Mouse (Mus musculus): ENCODE measurements at regions not wholly inside any gene's neighbourhood (a gene's known extent, or its start where the extent isn't known, plus 50 kb on each side); places are given as distances from the start of the nearest gene placed in this dataset.

DNA sequence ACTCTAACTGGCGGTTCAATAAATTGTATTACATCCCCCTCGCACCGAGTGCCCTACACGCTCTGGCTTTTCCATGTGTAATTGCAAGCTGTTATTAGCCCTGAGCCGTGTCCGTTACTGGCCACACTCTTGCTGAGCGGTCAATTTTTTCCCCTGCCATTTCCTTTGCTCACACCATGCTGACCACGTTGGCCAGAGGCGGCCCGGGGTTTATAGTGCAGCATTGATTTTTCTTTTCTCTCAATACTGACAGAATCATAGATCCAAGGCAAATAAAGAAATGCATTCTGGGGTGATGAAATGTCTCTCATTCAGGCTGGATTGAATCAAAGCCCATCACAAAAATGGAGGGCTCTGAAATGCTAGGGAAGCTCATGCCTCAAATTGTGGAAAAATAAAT is 150.0 kb upstream of the Onecut1 start:
- Histone ChIP-seq H3K9me3 (ENCODE audit: control insufficient read depth, low read length) (no peaks in the 10 kb centered on the region), H3K9ac (ENCODE audit: low read length) (no peak overlapping the region), H3K4me1 (ENCODE audit: control insufficient read depth in 2 of 2, insufficient read depth in 2 of 2, low read length in 2 of 2) (no peaks in the 10 kb centered on the region), H3K36me3 (ENCODE audit: control insufficient read depth, insufficient read depth, low read length) (no peaks in the 10 kb centered on the region), H3K27ac (replicated peaks in 1 of 2; ENCODE audit: control insufficient read depth in 1 of 2, insufficient read depth in 1 of 2, low read depth in 2 of 2, low read length in 2 of 2) (no peak overlapping the region), H3K27me3 (ENCODE audit: control insufficient read depth, insufficient read depth, low read length) (no peaks in the 10 kb centered on the region), H3K4me2 (ENCODE audit: low read length) (no peak overlapping the region), H3K4me3 (ENCODE audit: control insufficient read depth in 1 of 2, insufficient read depth in 1 of 2, low read depth in 1 of 2, low read length in 2 of 2) (no peak overlapping the region)
- ATAC-seq (ENCODE audit: insufficient number of reproducible peaks, insufficient read depth, low FRiP score, low read depth), result no peak
- 87% methylated on average over 10 of the region's 10 CpGs for WGBS

GRCm38 (mm10) chr9:74732451-74732850 is 129.3 kb upstream of the Onecut1 start:
- Histone ChIP-seq H3K27ac (replicated peaks in 1 of 2; ENCODE audit: control insufficient read depth in 1 of 2, insufficient read depth in 1 of 2, low read depth in 2 of 2, low read length in 2 of 2) (no peak overlapping the region), H3K27me3 (ENCODE audit: control insufficient read depth, insufficient read depth, low read length) (no peaks in the 10 kb centered on the region), H3K4me1 (ENCODE audit: control insufficient read depth in 2 of 2, insufficient read depth in 2 of 2, low read length in 2 of 2) (no peaks in the 10 kb centered on the region), H3K4me2 (ENCODE audit: low read length) (no peak overlapping the region), H3K9me3 (ENCODE audit: control insufficient read depth, low read length) (no peaks in the 10 kb centered on the region), H3K9ac (ENCODE audit: low read length) (no peak overlapping the region), H3K36me3 (ENCODE audit: control insufficient read depth, insufficient read depth, low read length) (no peaks in the 10 kb centered on the region), H3K4me3 (ENCODE audit: control insufficient read depth in 1 of 2, insufficient read depth in 1 of 2, low read depth in 1 of 2, low read length in 2 of 2) (no peak overlapping the region)
- WGBS, result 85% methylated on average over 5 of the region's 5 CpGs
- no peak for ATAC-seq (ENCODE audit: insufficient number of reproducible peaks, insufficient read depth, low FRiP score, low read depth)

DNA sequence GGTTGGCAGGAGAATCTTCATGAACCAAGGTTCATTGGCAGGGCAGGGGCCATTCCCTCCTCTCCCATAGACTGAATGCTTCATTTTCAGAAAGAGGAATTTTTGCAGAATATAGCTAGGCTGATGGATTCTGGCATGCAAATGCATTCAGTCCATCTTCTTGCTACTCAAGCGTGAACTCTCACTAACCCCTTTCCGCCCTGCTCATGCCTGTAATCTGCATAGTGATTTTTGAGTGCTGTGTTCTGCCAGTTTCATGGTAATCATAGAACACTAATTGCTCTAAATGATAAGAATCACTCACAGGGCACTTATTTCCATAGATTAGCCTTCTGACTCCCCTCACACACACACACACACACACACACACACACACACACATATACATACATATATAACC is 119.8 kb upstream of the Onecut1 start:
- Histone ChIP-seq H3K4me2 (ENCODE audit: low read length) (no peak overlapping the region), H3K36me3 (ENCODE audit: control insufficient read depth, insufficient read depth, low read length) (no peaks in the 10 kb centered on the region), H3K9ac (ENCODE audit: low read length) (no peak overlapping the region), H3K27me3 (ENCODE audit: control insufficient read depth, insufficient read depth, low read length) (no peaks in the 10 kb centered on the region), H3K4me3 (ENCODE audit: control insufficient read depth in 1 of 2, insufficient read depth in 1 of 2, low read depth in 1 of 2, low read length in 2 of 2) (no peak overlapping the region), H3K9me3 (ENCODE audit: control insufficient read depth, low read length) (no peaks in the 10 kb centered on the region), H3K27ac (replicated peaks in 1 of 2; ENCODE audit: control insufficient read depth in 1 of 2, insufficient read depth in 1 of 2, low read depth in 2 of 2, low read length in 2 of 2) (no peak overlapping the region), H3K4me1 (ENCODE audit: control insufficient read depth in 2 of 2, insufficient read depth in 2 of 2, low read length in 2 of 2) (no peaks in the 10 kb centered on the region)
- ATAC-seq (ENCODE audit: insufficient number of reproducible peaks, insufficient read depth, low FRiP score, low read depth), result no peak
- WGBS, result 87% methylated on average over 2 of the region's 2 CpGs

DNA sequence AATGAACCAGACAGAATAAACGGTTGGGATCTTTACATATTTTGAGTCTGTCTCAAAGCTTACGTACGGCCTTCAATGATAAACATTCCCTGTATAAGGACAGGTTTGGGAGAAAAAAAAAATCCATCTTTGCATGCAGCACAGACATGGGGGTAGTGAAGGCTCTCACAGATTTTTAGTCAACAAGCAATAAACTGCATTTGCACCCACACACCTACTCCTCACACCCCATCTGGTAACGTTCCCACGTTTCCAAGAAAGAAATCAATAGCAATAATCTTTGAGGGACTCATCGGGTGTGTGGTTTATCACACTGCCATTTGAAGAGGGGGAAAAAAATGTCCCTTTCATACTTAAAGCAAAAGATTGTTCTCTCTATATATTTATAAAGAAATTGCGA is 113.8 kb upstream of the Onecut1 start:
- WGBS, result 77% methylated on average over 7 of the region's 7 CpGs
- ATAC-seq (ENCODE audit: insufficient number of reproducible peaks, insufficient read depth, low FRiP score, low read depth), result no peak

GRCm38 (mm10) chr9:74758025-74758424 is 103.7 kb upstream of the Onecut1 start:
- no peak for ATAC-seq (ENCODE audit: insufficient number of reproducible peaks, insufficient read depth, low FRiP score, low read depth)
- Histone ChIP-seq H3K9me3 (ENCODE audit: control insufficient read depth, low read length) (0 out of 2 replicates have a peak, but pooled peaks cover 4% of the 10 kb centered on the region), H3K4me2 (ENCODE audit: low read length) (no peak overlapping the region), H3K4me1 (ENCODE audit: control insufficient read depth in 2 of 2, insufficient read depth in 2 of 2, low read length in 2 of 2) (no peaks in the 10 kb centered on the region), H3K9ac (ENCODE audit: low read length) (no peak overlapping the region), H3K27ac (replicated peaks in 1 of 2; ENCODE audit: control insufficient read depth in 1 of 2, insufficient read depth in 1 of 2, low read depth in 2 of 2, low read length in 2 of 2) (no peak overlapping the region), H3K27me3 (ENCODE audit: control insufficient read depth, insufficient read depth, low read length) (no peaks in the 10 kb centered on the region), H3K36me3 (ENCODE audit: control insufficient read depth, insufficient read depth, low read length) (no peaks in the 10 kb centered on the region), H3K4me3 (ENCODE audit: control insufficient read depth in 1 of 2, insufficient read depth in 1 of 2, low read depth in 1 of 2, low read length in 2 of 2) (no peak overlapping the region)
- 49% methylated on average over 3 of the region's 3 CpGs for WGBS

More for the DNA sequence above, 113.8 kb upstream of the Onecut1 start:
- no peaks in the 10 kb centered on the region for H3K36me3 ChIP-seq (ENCODE audit: control insufficient read depth, insufficient read depth, low read length)
- H3K4me1 ChIP-seq (ENCODE audit: control insufficient read depth in 2 of 2, insufficient read depth in 2 of 2, low read length in 2 of 2), result no peaks in the 10 kb centered on the region
- no peak overlapping the region for H3K9ac ChIP-seq (ENCODE audit: low read length)
- no peak overlapping the region for H3K27ac ChIP-seq (replicated peaks in 1 of 2; ENCODE audit: control insufficient read depth in 1 of 2, insufficient read depth in 1 of 2, low read depth in 2 of 2, low read length in 2 of 2)
- no peak overlapping the region for H3K4me3 ChIP-seq (ENCODE audit: control insufficient read depth in 1 of 2, insufficient read depth in 1 of 2, low read depth in 1 of 2, low read length in 2 of 2)
- H3K9me3 ChIP-seq (ENCODE audit: control insufficient read depth, low read length), result no peaks in the 10 kb centered on the region
- no peak overlapping the region for H3K4me2 ChIP-seq (ENCODE audit: low read length)
- no peaks in the 10 kb centered on the region for H3K27me3 ChIP-seq (ENCODE audit: control insufficient read depth, insufficient read depth, low read length)

- 0 out of 2 replicates have a peak, but pooled peaks cover 4% of the 10 kb centered on the region for H3K9me3 ChIP-seq (ENCODE audit: control insufficient read depth, low read length)
- 78% methylated on average over 4 of the region's 4 CpGs for WGBS
- ATAC-seq (ENCODE audit: insufficient number of reproducible peaks, insufficient read depth, low FRiP score, low read depth), result no peak
Measured at GRCm38 (mm10) chr9:74758876-74759275, 102.8 kb upstream of the Onecut1 start.

DNA sequence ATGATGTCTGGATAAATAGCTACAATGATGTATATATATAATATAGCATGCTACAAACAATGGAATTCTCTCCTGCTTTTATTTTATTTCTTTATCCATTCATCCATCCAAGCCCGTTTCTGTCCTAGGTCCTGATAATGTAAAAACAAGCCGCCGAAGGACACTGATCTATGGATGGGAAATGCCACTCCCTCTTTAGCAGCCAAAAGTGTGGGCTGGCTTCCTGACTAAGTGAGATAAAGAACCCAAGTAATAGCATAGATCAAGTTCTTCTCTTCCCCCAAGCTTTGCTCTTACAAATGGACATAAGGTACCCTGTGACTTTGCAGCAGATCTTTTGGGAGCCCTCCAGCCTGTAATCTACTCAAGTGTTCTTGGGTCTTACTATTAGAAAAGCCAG is 81.3 kb upstream of the Onecut1 start:
- 43% methylated on average over 3 of the region's 3 CpGs for WGBS
- H3K27me3 ChIP-seq (ENCODE audit: control insufficient read depth, insufficient read depth, low read length), result no peaks in the 10 kb centered on the region
- no peak overlapping the region for H3K9ac ChIP-seq (ENCODE audit: low read length)
- no peak overlapping the region for H3K4me2 ChIP-seq (ENCODE audit: low read length)
- no peaks in the 10 kb centered on the region for H3K9me3 ChIP-seq (ENCODE audit: control insufficient read depth, low read length)
- H3K4me1 ChIP-seq (ENCODE audit: control insufficient read depth in 2 of 2, insufficient read depth in 2 of 2, low read length in 2 of 2), result no peaks in the 10 kb centered on the region
- H3K4me3 ChIP-seq (ENCODE audit: control insufficient read depth in 1 of 2, insufficient read depth in 1 of 2, low read depth in 1 of 2, low read length in 2 of 2), result no peak overlapping the region
- no peak overlapping the region for H3K27ac ChIP-seq (replicated peaks in 1 of 2; ENCODE audit: control insufficient read depth in 1 of 2, insufficient read depth in 1 of 2, low read depth in 2 of 2, low read length in 2 of 2)
- ATAC-seq (ENCODE audit: insufficient number of reproducible peaks, insufficient read depth, low FRiP score, low read depth), result no peak
- no peaks in the 10 kb centered on the region for H3K36me3 ChIP-seq (ENCODE audit: control insufficient read depth, insufficient read depth, low read length)

More at GRCm38 (mm10) chr9:74758876-74759275, 102.8 kb upstream of the Onecut1 start:
- Histone ChIP-seq H3K27ac (replicated peaks in 1 of 2; ENCODE audit: control insufficient read depth in 1 of 2, insufficient read depth in 1 of 2, low read depth in 2 of 2, low read length in 2 of 2) (no peak overlapping the region), H3K4me1 (ENCODE audit: control insufficient read depth in 2 of 2, insufficient read depth in 2 of 2, low read length in 2 of 2) (no peaks in the 10 kb centered on the region), H3K9ac (ENCODE audit: low read length) (no peak overlapping the region), H3K27me3 (ENCODE audit: control insufficient read depth, insufficient read depth, low read length) (no peaks in the 10 kb centered on the region), H3K36me3 (ENCODE audit: control insufficient read depth, insufficient read depth, low read length) (no peaks in the 10 kb centered on the region), H3K4me3 (ENCODE audit: control insufficient read depth in 1 of 2, insufficient read depth in 1 of 2, low read depth in 1 of 2, low read length in 2 of 2) (no peak overlapping the region), H3K4me2 (ENCODE audit: low read length) (no peak overlapping the region)

DNA sequence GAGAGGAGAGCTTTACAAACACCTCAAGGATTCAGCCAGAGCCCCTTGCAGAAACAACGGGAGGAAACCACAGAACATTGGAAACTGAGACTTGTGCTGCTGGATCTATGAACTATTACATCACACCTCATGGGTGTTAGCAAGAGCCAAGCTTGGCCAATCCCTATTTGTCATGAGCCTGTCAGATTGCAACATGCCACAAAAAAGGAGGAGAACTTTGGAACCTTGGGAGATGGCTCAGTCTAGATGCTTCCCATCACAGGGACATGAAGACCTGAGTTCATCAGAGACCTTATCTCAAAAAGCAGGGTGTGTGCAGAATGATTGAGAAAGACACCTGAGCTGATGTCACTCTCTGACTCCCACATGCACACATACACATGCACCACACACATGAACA is 68.3 kb upstream of the Onecut1 start:
- Histone ChIP-seq H3K27ac (replicated peaks in 1 of 2; ENCODE audit: control insufficient read depth in 1 of 2, insufficient read depth in 1 of 2, low read depth in 2 of 2, low read length in 2 of 2) (no peak overlapping the region), H3K9me3 (ENCODE audit: control insufficient read depth, low read length) (no peaks in the 10 kb centered on the region), H3K27me3 (ENCODE audit: control insufficient read depth, insufficient read depth, low read length) (peaks cover 3% of the 10 kb centered on the region; the same call in 1 of the 2 replicates), H3K4me1 (ENCODE audit: control insufficient read depth in 2 of 2, insufficient read depth in 2 of 2, low read length in 2 of 2) (no peaks in the 10 kb centered on the region), H3K4me3 (ENCODE audit: control insufficient read depth in 1 of 2, insufficient read depth in 1 of 2, low read depth in 1 of 2, low read length in 2 of 2) (no peak overlapping the region), H3K4me2 (ENCODE audit: low read length) (no peak overlapping the region), H3K36me3 (ENCODE audit: control insufficient read depth, insufficient read depth, low read length) (no peaks in the 10 kb centered on the region), H3K9ac (ENCODE audit: low read length) (no peak overlapping the region)
- no peak for ATAC-seq (ENCODE audit: insufficient number of reproducible peaks, insufficient read depth, low FRiP score, low read depth)
- WGBS, result 72% methylated on average over 1 of the region's 1 CpGs

Measured in heart, embryonic 14.5 days (tissue).